Mouse (Mus musculus): ENCODE results near the gene Tex9. TPM values are rescaled to one million over a fixed set of nuclear protein-coding genes. Genes with fewer than 3 reads are reported as not detected.
"Not testable (repeated sequence)": the region's sequence is repeated elsewhere in the genome, so short reads cannot be mapped to it uniquely, and the experiment has no call there.

The Tex9 gene
- total RNA-seq, 2 experiments from 2014 or later = 6.5 to 7.3 TPM

GRCm38 (mm10) chr9:72468616-72469015, 23.4 kb downstream of the Tex9 start:
- DNase-seq (ENCODE audit: low spot score in 2 of 2) = no peak
- TF ChIP-seq CTCF (conservative IDR thresholded peaks at IDR 0.05) = no peak
- H3K4me3 ChIP-seq = no peak overlapping the region
- H3K27ac ChIP-seq = no peak overlapping the region

GRCm38 (mm10) chr9:72467551-72468407, 24.2 kb downstream of the Tex9 start:
- Histone ChIP-seq H3K27ac (no peak overlapping the region), H3K4me3 (no peak overlapping the region)
- DNase-seq (ENCODE audit: low spot score in 2 of 2) = peak; percentile 9 to 18
- TF ChIP-seq CTCF (conservative IDR thresholded peaks at IDR 0.05) = peak; percentile 81

- TF ChIP-seq CTCF (conservative IDR thresholded peaks at IDR 0.05) = no peak
- DNase-seq (ENCODE audit: low spot score in 2 of 2) = no peak
- no peak overlapping the region for H3K4me3 ChIP-seq
- no peak overlapping the region for H3K27ac ChIP-seq
These were observed 26.2 kb downstream of the Tex9 start for GRCm38 (mm10) chr9:72465754-72466181.

- no peak for TF ChIP-seq CTCF (conservative IDR thresholded peaks at IDR 0.05)
- DNase-seq (ENCODE audit: low spot score in 2 of 2) = no peak
- no peak overlapping the region for H3K4me3 ChIP-seq
- H3K27ac ChIP-seq = no peak overlapping the region
These were observed 27.2 kb downstream of the Tex9 start for GRCm38 (mm10) chr9:72464806-72465205.

- H3K27ac ChIP-seq = no peak overlapping the region
- no peak for DNase-seq (ENCODE audit: low spot score in 2 of 2)
- no peak overlapping the region for H3K4me3 ChIP-seq
- no peak for TF ChIP-seq CTCF (conservative IDR thresholded peaks at IDR 0.05)
These were observed 29.6 kb downstream of the Tex9 start for GRCm38 (mm10) chr9:72462427-72462826.

- no peak for TF ChIP-seq CTCF (conservative IDR thresholded peaks at IDR 0.05)
These were observed 31.2 kb downstream of the Tex9 start for GRCm38 (mm10) chr9:72460767-72461166.

GRCm38 (mm10) chr9:72459703-72460102, 32.3 kb downstream of the Tex9 start:
- DNase-seq (ENCODE audit: low spot score in 2 of 2) = no peak
- no peak for TF ChIP-seq CTCF (conservative IDR thresholded peaks at IDR 0.05)
- Histone ChIP-seq H3K4me3 (no peak overlapping the region), H3K27ac (no peak overlapping the region)

More at GRCm38 (mm10) chr9:72460767-72461166, 31.2 kb downstream of the Tex9 start:
- no peak for DNase-seq (ENCODE audit: low spot score in 2 of 2)
- Histone ChIP-seq H3K27ac (no peak overlapping the region), H3K4me3 (no peak overlapping the region)

- H3K27ac ChIP-seq = no peak overlapping the region
- DNase-seq (ENCODE audit: low spot score in 2 of 2) = peak; percentile 63 to 76
- H3K4me3 ChIP-seq = no peak overlapping the region
- TF ChIP-seq CTCF (conservative IDR thresholded peaks at IDR 0.05) = peak; percentile 94
These were observed 33.8 kb downstream of the Tex9 start for GRCm38 (mm10) chr9:72458233-72458632.

- peak; percentile 57 for TF ChIP-seq CTCF (conservative IDR thresholded peaks at IDR 0.05)
- H3K27ac ChIP-seq = no peak overlapping the region
- no peak overlapping the region for H3K4me3 ChIP-seq
- no peak for DNase-seq (ENCODE audit: low spot score in 2 of 2)
These were observed 35.6 kb downstream of the Tex9 start for GRCm38 (mm10) chr9:72456374-72456773.

GRCm38 (mm10) chr9:72454281-72454680, 37.7 kb downstream of the Tex9 start:
- DNase-seq (ENCODE audit: low spot score in 2 of 2); H3K27ac ChIP-seq; H3K4me3 ChIP-seq: not testable (repeated sequence)

GRCm38 (mm10) chr9:72451111-72451510, 40.9 kb downstream of the Tex9 start:
- H3K27ac ChIP-seq = no peak overlapping the region
- TF ChIP-seq CTCF (conservative IDR thresholded peaks at IDR 0.05) = no peak
- H3K4me3 ChIP-seq = no peak overlapping the region
- no peak for DNase-seq (ENCODE audit: low spot score in 2 of 2)

GRCm38 (mm10) chr9:72450363-72450762, 41.6 kb downstream of the Tex9 start:
- Histone ChIP-seq H3K27ac (no peak overlapping the region), H3K4me3 (no peak overlapping the region)
- DNase-seq (ENCODE audit: low spot score in 2 of 2) = no peak
- no peak for TF ChIP-seq CTCF (conservative IDR thresholded peaks at IDR 0.05)

GRCm38 (mm10) chr9:72449841-72450240, 42.2 kb downstream of the Tex9 start:
- no peak for TF ChIP-seq CTCF (conservative IDR thresholded peaks at IDR 0.05)

GRCm38 (mm10) chr9:72449367-72449766, 42.6 kb downstream of the Tex9 start:
- no peak for DNase-seq (ENCODE audit: low spot score in 2 of 2)
- Histone ChIP-seq H3K4me3 (peak overlapping the region; percentile 36; the same call in 1 of the 2 replicates), H3K27ac (no peak overlapping the region)
- TF ChIP-seq CTCF (conservative IDR thresholded peaks at IDR 0.05) = no peak

More at GRCm38 (mm10) chr9:72449841-72450240, 42.2 kb downstream of the Tex9 start:
- H3K27ac ChIP-seq = no peak overlapping the region
- H3K4me3 ChIP-seq = peak overlapping the region; percentile 36; the same call in 1 of the 2 replicates
- DNase-seq (ENCODE audit: low spot score in 2 of 2) = no peak
